Mouse (Mus musculus): ENCODE measurements around the gene Nos2.

- TF ChIP-seq GATA1 (IDR thresholded peaks at IDR 0.05; ENCODE audit: borderline replicate concordance, low read length) (no peak), FLI1 (IDR thresholded peaks at IDR 0.05; ENCODE audit: low read length) (no peak)
Measured at GRCm38 (mm10) chr11:78886693-78887092, 33.9 kb upstream of the Nos2 start.
